Mouse (Mus musculus): Measurements from ENCODE around the gene Scnm1. TPM values are rescaled to one million over a fixed set of nuclear protein-coding genes. Genes with fewer than 3 reads are reported as not detected.
"Not testable (repeated sequence)": the region's sequence is repeated elsewhere in the genome, so short reads cannot be mapped to it uniquely, and the experiment has no call there.

The Scnm1 gene
- polyA plus RNA-seq, 1 experiment = 25.2 TPM

GRCm38 (mm10) chr3:95139586-95140288 lies 5.9 kb upstream of the Scnm1 start:
- Histone ChIP-seq H3K27ac (ENCODE audit: insufficient read depth, low read length) (peak overlapping the region; percentile 64), H3K27me3 (ENCODE audit: control insufficient read depth, insufficient read depth, low read length) (no peaks in the 10 kb centered on the region), H3K36me3 (ENCODE audit: control insufficient read depth, insufficient read depth, low read length) (peaks cover 12% of the 10 kb centered on the region), H3K4me3 (ENCODE audit: extremely low read depth, insufficient read depth, insufficient read length) (peak overlapping the region; percentile 35; the same call in 1 of the 2 replicates), H3K4me1 (ENCODE audit: control insufficient read depth, insufficient read depth, insufficient read length) (peaks cover 32% of the 10 kb centered on the region; the same call in 1 of the 2 replicates)
- WGBS = 62% methylated on average over 25 of the region's 25 CpGs
- TF ChIP-seq CTCF (IDR thresholded peaks at IDR 0.05; ENCODE audit: extremely low read depth, insufficient read depth, insufficient read length, insufficient replicate concordance) (no peak), POLR2A (IDR thresholded peaks at IDR 0.05; ENCODE audit: low read depth, low read length) (no peak)
- DNase-seq (ENCODE audit: low read depth in 1 of 2, low spot score in 2 of 2) = peak in 1 of 2 experiments; percentile 27

- H3K27me3 ChIP-seq (ENCODE audit: control insufficient read depth, insufficient read depth, low read length) = no peaks in the 10 kb centered on the region
- H3K27ac ChIP-seq (ENCODE audit: insufficient read depth, low read length) = peak overlapping the region; percentile 71
- DNase-seq (ENCODE audit: low read depth in 1 of 2, low spot score in 2 of 2) = peak in 1 of 2 experiments; percentile 37
- peaks cover 12% of the 10 kb centered on the region for H3K36me3 ChIP-seq (ENCODE audit: control insufficient read depth, insufficient read depth, low read length)
- peaks cover 36% of the 10 kb centered on the region for H3K4me1 ChIP-seq (ENCODE audit: control insufficient read depth, insufficient read depth, insufficient read length)
- 23% methylated on average over 3 of the region's 3 CpGs for WGBS
- no peak for TF ChIP-seq POLR2A (IDR thresholded peaks at IDR 0.05; ENCODE audit: low read depth, low read length)
- TF ChIP-seq CTCF (IDR thresholded peaks at IDR 0.05; ENCODE audit: extremely low read depth, insufficient read depth, insufficient read length, insufficient replicate concordance) = no peak
- H3K4me3 ChIP-seq (ENCODE audit: extremely low read depth, insufficient read depth, insufficient read length) = no peak overlapping the region
These were observed 2.5 kb upstream of the Scnm1 start for GRCm38 (mm10) chr3:95136336-95136735.

- H3K36me3 ChIP-seq (ENCODE audit: control insufficient read depth, insufficient read depth, low read length) = peaks cover 12% of the 10 kb centered on the region
- no peaks in the 10 kb centered on the region for H3K27me3 ChIP-seq (ENCODE audit: control insufficient read depth, insufficient read depth, low read length)
- WGBS = 19% methylated on average over 7 of the region's 7 CpGs
- peaks cover 35% of the 10 kb centered on the region for H3K4me1 ChIP-seq (ENCODE audit: control insufficient read depth, insufficient read depth, insufficient read length)
- H3K4me3 ChIP-seq (ENCODE audit: extremely low read depth, insufficient read depth, insufficient read length) = peak overlapping the region; percentile 11; the same call in 1 of the 2 replicates
- peak overlapping the region; percentile 71 for H3K27ac ChIP-seq (ENCODE audit: insufficient read depth, low read length)
- TF ChIP-seq CTCF (IDR thresholded peaks at IDR 0.05; ENCODE audit: extremely low read depth, insufficient read depth, insufficient read length, insufficient replicate concordance) (no peak), POLR2A (IDR thresholded peaks at IDR 0.05; ENCODE audit: low read depth, low read length) (0 out of 2 replicates have a peak, but pooled peaks have one; percentile 9)
- peak in 1 of 2 experiments; percentile 27 for DNase-seq (ENCODE audit: low read depth in 1 of 2, low spot score in 2 of 2)
These were observed 1.7 kb upstream of the Scnm1 start for GRCm38 (mm10) chr3:95135433-95136052.

GRCm38 (mm10) chr3:95135023-95135422 lies 1.2 kb upstream of the Scnm1 start:
- H3K4me1 ChIP-seq (ENCODE audit: control insufficient read depth, insufficient read depth, insufficient read length) = peaks cover 30% of the 10 kb centered on the region
- H3K36me3 ChIP-seq (ENCODE audit: control insufficient read depth, insufficient read depth, low read length) = peaks cover 9% of the 10 kb centered on the region
- WGBS = 3% methylated on average over 6 of the region's 6 CpGs
- peak in 1 of 2 experiments; percentile 49 for DNase-seq (ENCODE audit: low read depth in 1 of 2, low spot score in 2 of 2)
- peak overlapping the region; percentile 47 for H3K4me3 ChIP-seq (ENCODE audit: extremely low read depth, insufficient read depth, insufficient read length)
- H3K27me3 ChIP-seq (ENCODE audit: control insufficient read depth, insufficient read depth, low read length) = no peaks in the 10 kb centered on the region
- peak overlapping the region; percentile 71 for H3K27ac ChIP-seq (ENCODE audit: insufficient read depth, low read length)
- no peak for TF ChIP-seq POLR2A (IDR thresholded peaks at IDR 0.05; ENCODE audit: low read depth, low read length)
- TF ChIP-seq CTCF (IDR thresholded peaks at IDR 0.05; ENCODE audit: extremely low read depth, insufficient read depth, insufficient read length, insufficient replicate concordance) = no peak

GRCm38 (mm10) chr3:95134133-95134532 lies 322 bp upstream of the Scnm1 start:
- H3K36me3 ChIP-seq (ENCODE audit: control insufficient read depth, insufficient read depth, low read length); H3K4me3 ChIP-seq (ENCODE audit: extremely low read depth, insufficient read depth, insufficient read length); DNase-seq (ENCODE audit: low read depth in 1 of 2, low spot score in 2 of 2); H3K27me3 ChIP-seq (ENCODE audit: control insufficient read depth, insufficient read depth, low read length); H3K27ac ChIP-seq (ENCODE audit: insufficient read depth, low read length): not testable (repeated sequence)
- H3K4me1 ChIP-seq (ENCODE audit: control insufficient read depth, insufficient read depth, insufficient read length) = peaks cover 22% of the 10 kb centered on the region
- WGBS = no CpG with 5 or more reads among the region's 12 CpGs

- WGBS = 61% methylated on average over 11 of the region's 11 CpGs
- Histone ChIP-seq H3K27ac (ENCODE audit: insufficient read depth, low read length) (no peak overlapping the region; the same call in 1 of the 2 replicates), H3K4me3 (ENCODE audit: extremely low read depth, insufficient read depth, insufficient read length) (peak overlapping the region; percentile 89)
These were observed 635 bp downstream of the Scnm1 start for GRCm38 (mm10) chr3:95133176-95133575.

GRCm38 (mm10) chr3:95132389-95132788 lies 1.4 kb downstream of the Scnm1 start:
- H3K27me3 ChIP-seq (ENCODE audit: control insufficient read depth, insufficient read depth, low read length); H3K27ac ChIP-seq (ENCODE audit: insufficient read depth, low read length); H3K4me3 ChIP-seq (ENCODE audit: extremely low read depth, insufficient read depth, insufficient read length); DNase-seq (ENCODE audit: low read depth in 1 of 2, low spot score in 2 of 2); H3K36me3 ChIP-seq (ENCODE audit: control insufficient read depth, insufficient read depth, low read length): not testable (repeated sequence)
- H3K4me1 ChIP-seq (ENCODE audit: control insufficient read depth, insufficient read depth, insufficient read length) = peaks cover 19% of the 10 kb centered on the region
- WGBS = 84% methylated on average over 2 of the region's 2 CpGs

More at GRCm38 (mm10) chr3:95133176-95133575, 635 bp downstream of the Scnm1 start:
- no peak for DNase-seq (ENCODE audit: low read depth in 1 of 2, low spot score in 2 of 2)
- peaks cover 22% of the 10 kb centered on the region for H3K4me1 ChIP-seq (ENCODE audit: control insufficient read depth, insufficient read depth, insufficient read length)
- no peaks in the 10 kb centered on the region for H3K27me3 ChIP-seq (ENCODE audit: control insufficient read depth, insufficient read depth, low read length)
- TF ChIP-seq POLR2A (IDR thresholded peaks at IDR 0.05; ENCODE audit: low read depth, low read length) = no peak
- no peak for TF ChIP-seq CTCF (IDR thresholded peaks at IDR 0.05; ENCODE audit: extremely low read depth, insufficient read depth, insufficient read length, insufficient replicate concordance)
- peaks cover 5% of the 10 kb centered on the region; the same call in 1 of the 2 replicates for H3K36me3 ChIP-seq (ENCODE audit: control insufficient read depth, insufficient read depth, low read length)
